Mouse (Mus musculus): ENCODE data around the gene Glyatl3.

DNA sequence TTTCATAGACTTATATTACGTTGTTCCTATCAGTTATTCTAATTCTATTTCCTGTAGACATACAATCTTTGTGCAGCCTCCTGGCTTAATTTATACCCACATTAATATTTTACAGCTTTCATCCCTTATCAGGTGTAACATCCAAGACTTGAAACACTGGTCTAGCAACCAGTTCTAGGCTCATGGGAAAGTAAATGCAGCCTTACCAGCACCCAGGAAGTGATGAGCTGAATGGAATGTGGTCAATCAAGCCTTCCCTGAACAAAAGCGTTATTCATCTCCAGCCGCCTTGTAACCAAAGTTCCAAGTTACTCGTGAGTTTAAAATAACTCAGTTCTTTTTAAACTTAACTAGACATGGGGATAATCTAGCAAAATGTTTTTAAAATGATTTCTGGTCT is 29.0 kb downstream of the Glyatl3 start:
- TF ChIP-seq POLR2A (IDR thresholded peaks at IDR 0.05; ENCODE audit: low read depth, low read length) (no peak), CTCF (IDR thresholded peaks at IDR 0.05; ENCODE audit: extremely low read depth, insufficient read length, insufficient replicate concordance, low read depth, low read length) (no peak)
